Mouse (Mus musculus) midbrain, embryonic 12.5 days (tissue): ENCODE measurements around the gene Aff3. TPM values are rescaled to one million over a fixed set of nuclear protein-coding genes. Genes with fewer than 3 reads are reported as not detected.
A peak's percentile ranks its signal among the peaks of the same experiment; 100 is the strongest.

Experiments
- ATAC-seq: fragments of 200-750 bp; cut with Nextera tagmentation; 2 replicates; pipeline ENCODE4 v1.8.0; 2017; ENCODE audit warnings: low read depth, moderate TSS enrichment, moderate library complexity; ENCODE audit not compliant: low FRiP score
- H3K27ac ChIP-seq: fragments of 300-500 bp; sonication (generic); replicated peaks from 2 replicates; pipeline ENCODE4 v1.5.1; 2016; ENCODE audit warnings: mild to moderate bottlenecking
- H3K27me3 ChIP-seq: fragments of 300-500 bp; sonication (generic); 2 replicates; pipeline ENCODE4 v1.6.1; 2016; ENCODE audit warnings: mild to moderate bottlenecking
- H3K36me3 ChIP-seq: fragments of 300-500 bp; sonication (generic); 2 replicates; pipeline ENCODE4 v1.6.1; 2016
- H3K4me1 ChIP-seq: fragments of 300-500 bp; sonication (generic); 2 replicates; pipeline ENCODE4 v1.6.1; 2016
- H3K4me2 ChIP-seq: fragments of 300-500 bp; sonication (generic); replicated peaks from 2 replicates; pipeline ENCODE4 v1.6.1; 2016; ENCODE audit warnings: mild to moderate bottlenecking, moderate library complexity
- H3K4me3 ChIP-seq: fragments of 300-500 bp; sonication (generic); 2 replicates; pipeline ENCODE4 v1.5.1; 2016; ENCODE audit warnings: mild to moderate bottlenecking
- H3K9ac ChIP-seq: fragments of 300-500 bp; sonication (generic); replicated peaks from 2 replicates; pipeline ENCODE4 v1.6.1; 2016; ENCODE audit warnings: mild to moderate bottlenecking, moderate library complexity
- H3K9me3 ChIP-seq: fragments of 300-500 bp; sonication (generic); 2 replicates; pipeline ENCODE4 v1.6.1; 2016; ENCODE audit warnings: mild to moderate bottlenecking
- WGBS: fragments of 180-500 bp; shearing (Covaris S2); methylation state at CpG from one replicate; pipeline ENCODE4 v1.1.7; 2016; 5-methylcytosine and 5-hydroxymethylcytosine counted together
- polyA plus RNA-seq: library from polyadenylated mRNA; unstranded; fragments of >200 nt; fragmentation: Nextera tagmentation; extraction: Ambion mirVana; gene quantifications from 2 replicates; pipeline ENCODE4 v1.2.1, GENCODE M21; 2016

The Aff3 gene
- polyA plus RNA-seq, 1 experiment from 2014 or later = 25.4 TPM

DNA sequence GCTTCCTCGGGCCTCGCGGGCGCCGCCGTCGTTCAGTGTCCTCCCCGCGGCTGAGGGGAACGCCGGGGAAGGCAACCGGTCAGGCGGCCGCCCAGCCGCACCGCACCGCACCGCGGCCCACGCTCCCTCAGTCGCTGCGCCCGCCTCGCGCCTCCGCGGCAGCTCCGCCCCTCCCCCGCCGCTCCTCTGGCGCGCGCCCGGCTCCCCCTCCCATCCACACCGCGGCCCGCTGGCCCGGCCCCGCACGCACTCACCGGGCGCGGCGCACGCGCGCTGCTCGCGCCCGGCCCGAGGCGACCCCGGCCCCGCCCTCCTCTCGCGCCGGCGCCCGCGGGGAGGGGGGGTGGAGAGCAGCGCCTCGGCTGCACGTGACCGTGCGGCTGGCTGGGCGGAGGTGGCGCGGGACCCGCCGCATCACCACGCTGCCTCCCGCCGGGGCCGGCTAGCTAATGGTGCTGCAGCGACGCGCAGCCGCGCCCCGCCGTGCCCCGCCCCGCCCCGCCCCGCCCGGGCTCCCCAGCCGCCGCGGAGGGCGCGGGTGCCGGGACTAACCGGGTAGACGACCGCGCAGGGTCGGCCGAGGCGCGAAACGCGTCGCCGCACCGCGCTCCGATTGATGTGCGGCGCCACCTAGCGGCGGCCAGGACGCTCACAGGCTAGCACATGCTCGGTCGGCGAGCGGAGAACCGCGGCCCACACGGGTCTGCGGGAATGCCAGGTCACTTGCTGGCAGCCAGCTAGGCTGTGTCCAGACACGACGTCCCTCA lies 535.1 kb downstream of the Aff3 start, which contains the start of gene Rev1:
Rev1 (minus strand) TSS at position 301 of the 767 bp plus-strand sequence.
- no peaks in the 10 kb centered on the region for H3K36me3 ChIP-seq
- H3K9me3 ChIP-seq = no peaks in the 10 kb centered on the region
- WGBS = under 1% methylated on average over 57 of the region's 122 CpGs
- H3K4me2 ChIP-seq = peak within 1 kb of the TSS; percentile 81
- H3K27ac ChIP-seq = peak within 1 kb of the TSS; percentile 97
- peak within 1 kb of the TSS; percentile 89 for H3K4me3 ChIP-seq
- no peaks in the 10 kb centered on the region for H3K27me3 ChIP-seq
- peak within 1 kb of the TSS; percentile 90 for H3K9ac ChIP-seq
- peaks cover 18% of the 10 kb centered on the region for H3K4me1 ChIP-seq
- peak; percentile 94 for ATAC-seq

DNA sequence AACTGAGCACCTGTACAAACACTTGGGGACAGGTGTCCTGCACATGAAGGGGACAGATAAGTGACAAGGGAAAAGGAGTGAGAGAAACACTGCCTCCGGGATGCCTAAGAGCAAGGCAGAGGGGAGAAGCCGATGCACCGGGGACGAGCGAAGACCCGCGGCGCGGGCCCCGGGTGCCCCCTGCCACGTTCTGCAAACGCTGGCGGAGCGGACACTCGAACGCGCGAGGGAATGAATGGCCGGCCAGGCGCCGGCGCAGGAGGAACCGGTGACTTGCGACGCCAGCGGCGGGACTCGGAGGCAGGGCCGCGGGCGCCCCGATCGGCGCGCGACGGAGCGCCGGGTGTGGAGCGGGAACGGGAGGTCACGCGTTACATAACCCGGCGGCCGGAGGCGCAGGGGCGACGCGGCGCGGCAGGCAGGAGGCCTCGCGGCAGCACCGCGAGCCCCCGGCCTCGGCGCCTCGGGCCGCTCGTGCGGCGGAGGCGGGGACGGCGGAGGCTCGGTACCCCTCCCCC lies 535.8 kb downstream of the Aff3 start:
- 0% methylated on average over 22 of the region's 68 CpGs for WGBS

More for the DNA sequence above, 535.8 kb downstream of the Aff3 start:
- Histone ChIP-seq H3K27ac (peak overlapping the region; percentile 97), H3K9ac (peak overlapping the region; percentile 90), H3K27me3 (no peaks in the 10 kb centered on the region), H3K9me3 (no peaks in the 10 kb centered on the region), H3K4me2 (peak overlapping the region; percentile 81), H3K4me3 (peak overlapping the region; percentile 89), H3K4me1 (peaks cover 18% of the 10 kb centered on the region), H3K36me3 (no peaks in the 10 kb centered on the region)
- no peak for ATAC-seq

Other genes starting within 250 kb of the Aff3 start
- 5.2 and 7.5 TPM in 2 replicates for gene Lonrf2, start 171.8 kb upstream of the Aff3 start, polyA plus RNA-seq
- gene Chst10, start 233.2 kb upstream of the Aff3 start, polyA plus RNA-seq = 27.3 and 32.1 TPM in 2 replicates